Comparison of ENCODE assay signal across 24 mouse cellular contexts in the genomic region with DNA sequence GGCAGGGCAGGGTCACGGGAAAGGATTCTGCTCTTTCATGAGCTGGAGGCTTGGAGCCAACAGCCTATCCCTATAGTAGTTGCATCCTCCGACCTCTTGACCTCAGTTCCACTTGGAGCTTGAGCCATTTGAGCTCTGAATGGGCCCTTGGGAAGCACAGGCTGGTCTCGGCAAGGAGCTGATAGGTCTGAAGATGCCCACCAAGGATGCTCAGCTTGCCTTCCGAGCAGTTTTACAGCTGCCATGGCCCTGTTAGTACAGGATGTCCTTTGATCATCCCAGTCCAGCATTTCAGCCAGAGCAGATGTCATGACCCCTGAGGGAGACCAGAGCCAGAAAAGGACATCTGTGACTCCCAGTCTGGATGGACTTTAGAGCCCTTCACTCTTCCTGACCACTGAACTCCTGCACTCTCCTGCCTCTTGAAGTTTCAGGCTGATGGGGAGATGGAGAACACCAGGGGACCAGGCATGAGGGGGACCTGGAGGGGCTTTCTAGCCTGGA. TPM values are rescaled to one million over a fixed set of nuclear protein-coding genes. Genes with fewer than 3 reads are reported as not detected.
DNase-seq lines count a peak whose midpoint lies in the region; ATAC-seq and TF ChIP-seq lines count a peak whose summit lies in the region.
"Had no signal": no experiment of that assay in that cellular context is flagged by ENCODE, and none has a peak within 500 bp of the region (broad histone marks: within the 10 kb centered on the region; RNA-seq: fewer than 3 reads in every experiment).

No protein-coding gene starts in this region.

- no peak for TF ChIP-seq CTCF in gastrocnemius, adult 2 months (IDR thresholded peaks at IDR 0.05)

- H3K4me1 ChIP-seq in megakaryocyte, embryonic 14.5 days: peaks cover 94% of the 10 kb centered on the region
- H3K4me1 ChIP-seq in hindbrain, embryonic 11.5 days (replicated peaks; ENCODE audit: control insufficient read depth, insufficient read depth, low read length): no peaks in the 10 kb centered on the region; the same call in 1 of the 2 replicates
- H3K4me1 ChIP-seq: embryonic facial prominence, embryonic 13.5 days; forebrain, embryonic 12.5 days; hindbrain, embryonic 13.5 days; intestine, embryonic 15.5 days had no signal

- intact Hi-C loops in gastrocnemius, adult 2 months (cut with DNase I): no loop called here

- peaks cover 95% of the 10 kb centered on the region for H3K36me3 ChIP-seq in megakaryocyte, embryonic 14.5 days (replicated peaks; ENCODE audit: low read length)
- no peaks in the 10 kb centered on the region for H3K36me3 ChIP-seq in hindbrain, embryonic 11.5 days (ENCODE audit: control insufficient read depth, insufficient read depth, low read length)
- H3K36me3 ChIP-seq: embryonic facial prominence, embryonic 10.5 days; embryonic facial prominence, embryonic 13.5 days; forebrain, embryonic 12.5 days; forebrain, embryonic 15.5 days; hindbrain, embryonic 13.5 days; intestine, embryonic 15.5 days had no signal

- ATAC-seq in megakaryocyte, adult 5-6 weeks (ENCODE audit: poor library complexity, severe bottlenecking): no peak
- ATAC-seq in hindbrain, embryonic 11.5 days (ENCODE audit: low FRiP score): no peak
- ATAC-seq: activated CD4-positive, CD25-positive, alpha-beta regulatory T cell, adult 4 months; forebrain, embryonic 15.5 days; hindbrain, embryonic 16.5 days; intestine, embryonic 15.5 days had no signal

- H3K4me2 ChIP-seq in hindbrain, embryonic 11.5 days (replicated peaks; ENCODE audit: low read depth, low read length): no peak overlapping the region
- H3K4me2 ChIP-seq: embryonic facial prominence, embryonic 13.5 days; forebrain, embryonic 12.5 days; forebrain, embryonic 15.5 days; heart, embryonic 11.5 days; hindbrain, embryonic 13.5 days; intestine, embryonic 15.5 days had no signal

- H3K27ac ChIP-seq in gastrocnemius, adult 2 months: peak overlapping the region; percentile 38; the same call in 1 of the 2 replicates
- no peak overlapping the region for H3K27ac ChIP-seq in hindbrain, embryonic 11.5 days (ENCODE audit: low read depth, low read length)
- H3K27ac ChIP-seq: embryonic facial prominence, embryonic 10.5 days; embryonic facial prominence, embryonic 13.5 days; forebrain, embryonic 12.5 days; forebrain, embryonic 15.5 days; hindbrain, embryonic 13.5 days; intestine, embryonic 15.5 days had no signal

- DNase-seq in gastrocnemius, adult 2 months: no peak
- DNase-seq in gastrocnemius, postnatal 4 days (ENCODE audit: low spot score in 2 of 2): no peak
- peak; percentile 31 for DNase-seq in embryo, embryonic 9.5 days (ENCODE audit: extremely low spot score)
- DNase-seq in hindbrain, embryonic 11.5 days (ENCODE audit: low spot score): no peak
- DNase-seq: adrenal gland, adult 8-10 months; adrenal gland, postnatal 25 days; cerebellum, adult 18-20 months; cerebellum, adult 9-10 months; cerebellum, postnatal 25 days; gastrocnemius, postnatal 14 days; kidney, adult 11 months had no signal

- no peaks in the 10 kb centered on the region for H3K9me3 ChIP-seq in megakaryocyte, embryonic 14.5 days
- H3K9me3 ChIP-seq in hindbrain, embryonic 11.5 days (ENCODE audit: control insufficient read depth, low read length): no peaks in the 10 kb centered on the region
- H3K9me3 ChIP-seq: embryonic facial prominence, embryonic 10.5 days; embryonic facial prominence, embryonic 13.5 days; forebrain, embryonic 12.5 days; forebrain, embryonic 15.5 days; hindbrain, embryonic 13.5 days; intestine, embryonic 15.5 days had no signal

- no peaks in the 10 kb centered on the region for H3K27me3 ChIP-seq in megakaryocyte, embryonic 14.5 days (replicated peaks)
- H3K27me3 ChIP-seq in hindbrain, embryonic 11.5 days (ENCODE audit: control insufficient read depth, insufficient read depth, low read length): no peaks in the 10 kb centered on the region
- H3K27me3 ChIP-seq: embryonic facial prominence, embryonic 13.5 days; forebrain, embryonic 12.5 days; forebrain, embryonic 15.5 days; hindbrain, embryonic 13.5 days; intestine, embryonic 15.5 days had no signal

- H3K4me3 ChIP-seq in gastrocnemius, adult 2 months: no peak overlapping the region
- H3K4me3 ChIP-seq in megakaryocyte, embryonic 14.5 days (replicated peaks): peak overlapping the region; percentile 0
- no peak overlapping the region for H3K4me3 ChIP-seq in hindbrain, embryonic 11.5 days (ENCODE audit: low read depth, low read length)
- H3K4me3 ChIP-seq: embryonic facial prominence, embryonic 10.5 days; embryonic facial prominence, embryonic 13.5 days; erythroblast, embryonic 14.5 days; forebrain, embryonic 12.5 days; forebrain, embryonic 15.5 days; heart, adult 2 months; hindbrain, embryonic 13.5 days; intestine, embryonic 15.5 days had no signal

- WGBS in hindbrain, embryonic 11.5 days: 28% methylated on average over 4 of the region's 4 CpGs

- no peak overlapping the region for H3K9ac ChIP-seq in hindbrain, embryonic 11.5 days (ENCODE audit: low read depth, low read length)
- H3K9ac ChIP-seq: embryonic facial prominence, embryonic 13.5 days; forebrain, embryonic 12.5 days; forebrain, embryonic 15.5 days; hindbrain, embryonic 13.5 days; intestine, embryonic 15.5 days had no signal

RNA-seq across cellular contexts. Expression of a gene that starts 11.6 kb away (rescaled TPM):
- under 1 TPM; 0.92 to 0.98 TPM for total RNA-seq in gastrocnemius, adult 2 months (2021)
- total RNA-seq in gastrocnemius, postnatal 4 days (2021): 1 to 10 TPM; 4.4 to 5.5 TPM
- 10.7 and 16.9 TPM in 2 replicates for polyA plus RNA-seq in megakaryocyte, embryonic 14.5 days (2012; ENCODE audit: insufficient read depth, low replicate concordance)
- 3.3 TPM in 2 replicates for total RNA-seq in megakaryocyte, adult 5-6 weeks (2015)
- total RNA-seq in megakaryocyte, adult 5-6 weeks (2017): 2.6 and 3.0 TPM in 2 replicates
- polyA plus RNA-seq in hindbrain, embryonic 11.5 days (2014; fragmentation: Nextera tagmentation; extraction: Ambion mirVana): 4.1 and 5.0 TPM in 2 replicates
- polyA plus RNA-seq: erythroblast, embryonic 14.5 days had no signal
